Mouse (Mus musculus): ENCODE data around the gene Gorab. TPM values are rescaled to one million over a fixed set of nuclear protein-coding genes. Genes with fewer than 3 reads are reported as not detected.

Gorab gene
- 8.5 and 9.2 TPM in 2 replicates for polyA plus RNA-seq (2021; fragmentation: Nextera tagmentation)
- long read RNA-seq, experiment 1, transcript Gorab-201 (5 exons, 2,538 nt): major isoform, 15 of 22 reads
- long read RNA-seq, experiment 1, partial matches to known transcripts: 4 of 22 reads
- long read RNA-seq, experiment 1, other reads (novel, unspliced or antisense): 2 of 22 reads
- long read RNA-seq, experiment 2, transcript Gorab-201 (5 exons, 2,538 nt): major isoform, 92 of 117 reads
- long read RNA-seq, experiment 2, partial matches to known transcripts: 1 of 117 reads
- long read RNA-seq, experiment 2, other reads (novel, unspliced or antisense): 24 of 117 reads

DNA sequence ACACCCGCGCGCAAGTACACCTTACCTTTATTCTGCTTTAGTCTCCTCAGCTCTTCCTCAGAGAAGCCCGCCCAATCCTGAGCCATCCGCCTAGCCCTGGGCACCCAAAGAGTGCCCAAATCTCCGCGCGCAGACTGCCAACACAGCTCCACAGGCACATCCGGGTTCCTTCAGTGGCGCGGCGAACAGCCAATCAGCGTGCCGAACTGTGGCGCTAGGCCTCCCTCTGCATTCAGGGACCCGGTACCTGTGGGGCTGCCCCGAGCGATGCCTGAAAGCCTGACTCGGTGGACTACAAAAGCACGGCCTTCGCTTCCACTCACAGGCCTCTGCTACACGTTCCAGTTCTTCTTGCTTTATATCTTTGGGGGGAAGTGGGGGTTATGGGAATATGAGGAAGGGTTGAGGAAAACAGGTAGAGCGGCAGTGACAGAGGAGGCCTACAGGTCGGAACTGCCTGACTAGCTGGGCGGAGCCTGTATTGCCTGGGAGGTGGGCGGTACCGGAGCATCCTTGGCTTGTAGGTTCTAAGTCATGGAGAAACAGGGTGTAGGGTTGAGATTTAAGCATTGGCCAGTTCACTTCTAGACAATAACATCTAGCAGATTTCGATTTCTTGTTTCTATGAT, at the start of gene Gorab:
Gene Gorab, minus strand, starts transcription at position 172 of the 629 bp plus-strand sequence.

Other genes starting within 250 kb of the Gorab start
- 1.6 and 2.3 TPM in 2 replicates for gene Prrx1, start 90.0 kb downstream of the Gorab start, polyA plus RNA-seq (2021; fragmentation: Nextera tagmentation)

All from layer of hippocampus, adult 6 months (tissue).